Mouse (Mus musculus) layer of hippocampus, postnatal 14 days (tissue): ENCODE data around the gene Zfp101. TPM values are rescaled to one million over a fixed set of nuclear protein-coding genes. Genes with fewer than 3 reads are reported as not detected.

ENCODE experiments used
- DNase-seq, 2 experiments: peaks; one replicate each; pipeline ENCODE4 v3.0.0; 2021 to 2022; ENCODE audit warnings: low spot score in 2 of 2, mixed read lengths in 1 of 2
- long read RNA-seq, 2 experiments: library from polyadenylated mRNA; stranded (forward); transcript quantifications; one replicate each; pipeline ENCODE4 v2.0.0; 2021
- total RNA-seq, 2 experiments: library from RNA; stranded (reverse); gene quantifications; 2 replicates each; pipeline ENCODE4 v1.2.3; 2021

The Zfp101 gene
- total RNA-seq: 10 to 100 TPM in 1 of 2 experiments, 1 to 10 TPM in 1; 9.3 to 12.1 TPM
- long read RNA-seq, experiment 1, partial matches to known transcripts: 0 of 5 reads
- long read RNA-seq, experiment 1, other reads (novel, unspliced or antisense): 2 of 5 reads
- long read RNA-seq, experiment 2, partial matches to known transcripts: 0 of 5 reads
- long read RNA-seq, experiment 2, other reads (novel, unspliced or antisense): 2 of 5 reads

DNA sequence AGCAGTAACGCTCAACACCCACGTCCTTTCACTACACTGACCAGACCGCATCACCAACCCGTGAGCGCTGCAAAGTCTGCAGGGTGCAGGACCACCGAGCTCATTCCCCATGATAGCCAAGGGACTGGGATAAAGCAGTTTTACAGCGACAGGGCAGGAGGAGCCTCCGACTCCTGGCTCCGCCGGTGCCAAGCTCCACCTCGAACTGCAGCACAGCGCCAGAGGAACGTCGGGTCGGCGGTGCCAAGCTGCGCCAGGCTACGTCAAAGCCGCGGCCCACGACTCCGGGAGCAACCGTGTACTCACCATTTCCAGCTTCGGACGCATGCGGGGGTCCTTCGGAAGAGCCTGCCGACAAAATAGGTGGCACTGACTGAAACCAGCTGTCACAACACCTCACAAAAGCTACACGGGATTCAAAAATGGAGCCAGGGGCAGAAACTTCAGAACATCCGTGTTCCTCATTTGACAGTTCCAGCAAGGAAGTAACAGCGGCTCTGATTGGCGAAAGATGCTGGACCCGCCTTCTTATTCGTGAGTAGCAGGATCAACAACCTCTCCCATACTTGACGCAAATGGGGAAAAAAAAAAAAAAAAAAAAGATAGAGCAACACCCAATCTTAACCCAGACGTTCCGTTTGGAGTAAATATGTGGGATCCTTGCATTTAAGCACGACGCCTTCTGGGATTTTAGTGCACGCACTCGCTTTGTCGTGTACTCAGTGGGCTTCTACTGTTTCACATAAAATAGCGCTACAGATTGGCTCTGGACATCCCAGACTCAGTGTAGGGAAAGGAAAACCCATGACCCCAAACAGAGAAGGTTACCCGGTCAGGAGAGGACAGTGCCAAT lies at the start of gene Zfp101:
TSS of gene Zfp101 (minus strand) at position 460 of the 853 bp plus-strand sequence.
- DNase-seq: peak; percentile 87 to 96

DNA sequence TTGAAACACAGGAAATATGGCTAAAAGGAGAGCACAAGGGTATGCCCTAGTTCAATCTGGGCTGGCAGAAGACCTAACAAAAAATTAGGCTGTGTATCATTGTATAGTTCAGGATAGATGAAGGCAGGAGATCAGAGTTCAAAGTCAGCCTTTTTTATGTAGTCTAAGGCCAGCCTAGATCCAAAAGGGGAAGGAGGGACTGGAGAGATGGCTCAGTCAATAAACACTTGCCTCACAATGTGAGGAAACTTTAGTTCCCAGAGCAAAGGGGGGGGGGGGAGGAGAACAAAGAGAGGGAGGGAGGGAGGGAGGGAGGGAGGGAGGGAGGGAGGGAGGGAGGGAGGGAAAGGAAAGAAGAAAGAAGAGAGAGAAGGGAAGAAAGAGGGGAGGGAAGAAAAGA lies 46.7 kb upstream of the Zfp101 start:
- no peak for DNase-seq

DNA sequence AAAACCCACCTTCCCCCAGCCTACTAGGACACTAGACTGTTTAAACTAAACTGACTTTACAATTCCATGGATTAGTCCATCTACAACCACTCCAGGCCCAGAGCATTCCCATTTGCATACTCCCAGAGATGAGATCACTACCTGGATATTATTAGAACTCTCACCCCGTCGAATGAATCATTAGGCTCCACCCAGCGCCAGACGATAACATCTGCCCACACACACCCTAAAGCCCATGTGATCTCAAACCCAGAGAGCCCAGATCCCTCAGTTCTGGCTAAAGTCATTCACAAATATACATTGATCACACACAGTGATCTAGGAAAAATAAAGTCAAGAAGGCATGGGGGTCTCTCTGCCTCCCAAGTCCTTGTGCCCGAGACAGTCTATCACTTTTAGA lies 45.5 kb upstream of the Zfp101 start:
- DNase-seq: no peak

DNA sequence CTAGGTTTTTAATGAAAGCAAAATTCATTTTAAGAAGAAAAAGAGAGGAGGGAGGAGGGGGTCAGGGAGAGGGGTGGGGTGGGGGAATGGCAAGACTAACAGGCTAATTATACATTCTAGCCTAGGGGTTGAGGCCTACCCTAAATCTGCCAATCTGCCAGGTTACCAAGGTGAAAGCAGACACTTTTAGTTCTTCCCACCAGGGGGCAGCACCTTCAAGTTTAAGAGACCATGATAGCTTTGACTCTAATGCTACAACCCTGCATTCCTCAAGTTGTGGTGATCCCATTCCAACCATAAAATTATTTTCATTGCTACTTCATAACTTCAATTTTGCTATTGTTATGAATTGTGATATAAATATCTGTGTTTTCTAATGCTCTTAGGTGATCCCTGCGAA lies 44.7 kb upstream of the Zfp101 start:
- peak; percentile 60 to 76 for DNase-seq

DNA sequence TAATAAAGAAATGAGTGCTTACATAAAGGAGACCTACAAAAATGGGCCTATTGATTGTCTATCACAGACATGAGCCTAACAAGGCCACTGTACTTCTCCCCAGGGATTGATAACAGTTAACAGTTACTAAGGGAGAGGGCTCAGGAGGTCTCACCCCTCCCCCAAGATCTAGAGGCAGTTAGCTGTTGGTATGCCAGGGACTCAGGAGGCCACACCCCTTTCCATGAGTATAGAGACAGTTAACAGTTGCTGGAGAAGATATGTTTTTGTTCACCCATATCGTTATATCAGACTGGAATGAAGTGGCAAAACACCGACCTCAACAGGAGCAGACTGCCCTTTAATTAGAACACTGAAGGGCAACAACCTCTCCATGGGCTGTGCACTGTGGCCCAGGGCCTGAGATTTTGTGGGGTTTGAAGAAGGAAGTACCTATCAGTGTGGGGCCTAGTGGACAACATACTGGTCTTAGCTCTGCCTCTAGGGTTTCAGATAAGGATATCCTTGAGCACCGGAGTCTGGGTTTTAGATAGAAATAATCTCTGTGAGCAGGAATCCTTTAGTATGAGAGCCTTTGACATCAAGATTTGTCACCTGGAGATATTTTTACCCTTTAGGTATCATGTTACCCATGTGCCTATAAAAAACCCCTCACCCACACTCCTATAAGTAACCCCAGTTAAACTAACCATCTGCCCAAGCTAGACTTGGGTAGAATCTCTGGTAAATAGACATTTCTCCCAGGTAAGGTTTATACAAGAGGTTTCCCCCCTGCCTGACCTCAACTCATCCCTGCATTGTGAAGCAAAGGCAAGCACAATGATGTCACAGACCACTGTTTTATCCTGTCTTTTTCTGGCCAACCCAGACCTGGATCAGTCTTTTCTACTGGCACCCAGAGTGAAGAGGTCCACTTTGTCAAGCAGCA lies 37.8 kb upstream of the Zfp101 start, which contains the start of gene Actl9:
TSS of gene Actl9 (plus strand) at position 878 of the 928 bp plus-strand sequence.
- DNase-seq: no peak

DNA sequence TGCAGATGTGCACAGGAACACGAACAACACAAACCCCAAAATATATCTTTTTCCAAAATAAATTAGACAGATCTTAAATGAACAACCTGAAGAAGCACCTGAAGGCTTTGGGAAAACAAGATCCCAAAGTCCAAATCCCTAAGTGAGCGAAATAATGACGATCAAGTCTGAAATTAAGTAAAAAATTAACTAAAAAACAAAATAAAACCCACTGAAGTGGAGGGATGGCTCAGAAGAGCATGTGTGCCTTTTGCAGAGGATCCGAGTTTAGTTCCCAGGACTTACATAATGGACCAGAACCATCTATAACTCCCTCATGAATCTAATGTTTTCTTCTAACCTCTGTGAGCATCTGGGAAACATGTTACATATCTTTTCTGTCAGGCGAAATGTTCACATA lies 2.2 kb downstream of the Zfp101 start:
- no peak for DNase-seq

DNA sequence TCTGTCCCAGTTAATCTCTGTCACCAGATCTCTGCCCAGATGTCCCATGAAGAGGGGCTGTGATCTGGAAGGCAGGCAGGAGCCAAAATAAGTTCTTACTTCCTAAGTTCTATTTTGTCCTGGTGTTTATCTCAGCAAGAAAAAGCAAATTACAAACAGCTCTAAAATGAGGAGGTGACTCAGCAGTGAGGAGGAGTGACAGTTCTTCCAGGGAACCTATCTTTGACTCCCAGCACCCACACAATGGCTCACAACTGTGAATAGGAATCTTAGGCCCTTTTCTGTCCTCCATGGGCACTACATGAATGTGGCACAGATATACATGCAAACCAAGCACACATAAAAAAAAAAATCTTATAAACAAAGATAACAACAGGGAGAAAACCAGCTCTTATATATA lies 8.7 kb downstream of the Zfp101 start:
- no peak for DNase-seq

DNA sequence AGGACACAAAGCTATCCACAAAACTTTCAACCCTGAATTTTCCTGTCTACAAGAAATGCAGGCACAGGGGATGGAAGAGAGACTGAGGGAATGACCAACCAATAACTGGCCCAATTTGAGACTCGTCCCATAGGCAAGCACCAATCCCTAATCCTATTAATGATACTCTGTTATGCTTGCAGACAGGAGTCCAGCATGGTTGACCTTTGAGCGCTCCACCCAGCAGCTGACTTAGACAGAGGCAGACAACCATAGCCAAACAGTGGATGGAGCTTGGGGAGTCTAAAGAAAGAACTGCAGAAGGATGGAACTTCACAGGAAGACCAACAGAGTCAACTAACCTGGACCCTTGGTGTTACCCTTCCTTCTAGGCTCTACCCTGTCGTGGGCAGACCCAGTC lies 21.6 kb downstream of the Zfp101 start:
- no peak for DNase-seq

DNA sequence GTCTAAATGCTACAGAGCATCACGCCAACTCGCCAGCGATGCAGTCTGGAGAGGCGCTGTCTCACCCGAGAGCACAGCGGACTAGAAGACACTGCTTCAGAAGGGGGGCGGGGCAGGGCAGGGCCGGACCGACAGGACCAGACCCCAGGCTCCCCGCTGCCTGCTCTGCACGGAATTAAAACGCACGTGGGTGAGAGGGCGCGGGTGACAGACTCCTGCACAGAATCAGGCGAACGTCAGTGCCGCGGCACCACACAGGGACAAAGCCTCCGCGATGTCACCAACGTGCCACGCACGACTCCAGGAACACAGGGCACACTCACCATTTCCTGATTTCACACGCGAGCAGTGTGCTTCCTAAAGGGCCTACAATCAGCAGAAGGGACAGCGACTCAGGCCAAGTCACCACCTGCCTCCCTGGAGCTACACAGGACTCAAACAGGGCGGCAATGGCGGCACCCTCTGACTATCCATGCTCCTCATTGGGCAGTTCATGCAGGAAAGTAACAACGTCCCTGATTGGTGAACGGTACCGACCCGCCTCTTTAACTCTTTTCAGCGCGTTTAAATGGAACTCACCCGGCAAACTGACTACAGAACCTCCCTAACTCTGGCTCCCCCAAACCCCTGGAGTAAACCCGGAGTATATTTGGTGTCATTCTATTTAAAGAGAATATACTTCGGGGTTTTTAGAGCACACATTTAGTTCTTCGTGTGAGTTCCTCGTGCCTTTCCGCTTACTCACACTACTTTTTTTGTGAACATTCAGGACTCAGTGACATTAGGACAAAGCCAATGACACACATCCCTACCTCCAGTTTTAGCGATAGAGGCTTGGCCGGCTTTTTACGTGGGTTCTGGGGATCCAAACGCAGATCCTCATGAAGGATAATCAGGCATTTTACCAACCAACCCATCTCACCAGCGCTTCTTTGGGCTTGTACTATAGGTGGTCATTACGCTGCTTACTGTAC lies 35.7 kb downstream of the Zfp101 start, which contains the start of gene Zfp81:
TSS of gene Zfp81 (minus strand) at position 468 of the 974 bp plus-strand sequence.
- peak; percentile 88 to 93 for DNase-seq

DNA sequence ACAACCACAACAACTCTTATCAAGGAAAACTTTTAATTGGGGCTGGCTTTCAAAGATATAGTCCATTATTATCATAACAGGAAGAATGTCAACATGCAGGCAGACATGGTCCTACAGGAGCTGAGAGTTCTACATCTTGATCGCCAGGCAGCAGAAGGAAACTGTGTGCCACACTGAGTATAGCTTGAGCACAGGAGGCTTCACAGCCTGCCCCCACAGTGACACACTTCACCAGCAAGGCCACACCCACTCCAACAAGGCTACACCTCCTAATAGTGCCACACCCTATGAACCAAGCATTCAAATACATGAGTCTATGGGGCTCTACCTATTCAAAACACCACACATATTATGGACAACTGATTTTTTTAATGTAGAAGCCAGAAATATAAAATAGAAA lies 41.5 kb downstream of the Zfp101 start:
- no peak for DNase-seq

Other genes with a start within 250 kb of the Zfp101 start
- not detected for gene Olfr55, start 226.2 kb downstream of the Zfp101 start, total RNA-seq
- not detected for gene Olfr239, start 203.3 kb downstream of the Zfp101 start, total RNA-seq
- under 1 TPM; 0.53 to 0.79 TPM for gene Olfr1564, start 173.0 kb downstream of the Zfp101 start, total RNA-seq
- gene Zfp955a, start 139.5 kb downstream of the Zfp101 start, total RNA-seq: 10 to 100 TPM; 10.7 to 11.9 TPM
- under 1 TPM in 1 of 2 experiments, not detected in 1; 0.05 TPM for gene Olfr63, start 130.0 kb downstream of the Zfp101 start, total RNA-seq
- gene Zfp955b, start 105.1 kb downstream of the Zfp101 start, total RNA-seq: 10 to 100 TPM; 26.8 to 31.8 TPM
- 10 to 100 TPM; 20.9 to 21.2 TPM for gene Zfp81, start 35.8 kb downstream of the Zfp101 start, total RNA-seq
- gene Actl9, start 38.3 kb upstream of the Zfp101 start, total RNA-seq: under 1 TPM in 1 of 2 experiments, not detected in 1; 0.29 TPM
- gene Adamts10, start 129.6 kb upstream of the Zfp101 start, total RNA-seq: 10 to 100 TPM; 33.4 to 34.1 TPM
- 1 to 10 TPM; 1.5 to 2.6 TPM for gene Myo1f, start 161.1 kb upstream of the Zfp101 start, total RNA-seq
- gene Zfp414, start 234.4 kb upstream of the Zfp101 start, total RNA-seq: 10 to 100 TPM; 40.6 to 45.0 TPM
- gene Pram1, start 243.4 kb upstream of the Zfp101 start, total RNA-seq: under 1 TPM in 1 of 2 experiments, not detected in 1; 0.60 TPM